Mouse (Mus musculus): ENCODE data around the gene Herc6.
A peak's percentile ranks its signal among the peaks of the same experiment; 100 is the strongest.

Herc6 gene

GRCm38 (mm10) chr6:57581595-57581994 lies 795 bp downstream of the Herc6 start:
- DNase-seq (ENCODE audit: low spot score) = no peak

GRCm38 (mm10) chr6:57582356-57582755 lies 1.6 kb downstream of the Herc6 start:
- peak; percentile 59 for DNase-seq (ENCODE audit: low spot score)

- no peak for DNase-seq (ENCODE audit: low spot score)
Observed at GRCm38 (mm10) chr6:57605546-57606307, 24.9 kb downstream of the Herc6 start.

- DNase-seq (ENCODE audit: low spot score) = no peak
Observed at GRCm38 (mm10) chr6:57607999-57608398, 27.2 kb downstream of the Herc6 start.

GRCm38 (mm10) chr6:57609631-57610030 lies 28.8 kb downstream of the Herc6 start:
- no peak for DNase-seq (ENCODE audit: low spot score)

GRCm38 (mm10) chr6:57615788-57616187 lies 35.0 kb downstream of the Herc6 start:
- DNase-seq (ENCODE audit: low spot score) = no peak

GRCm38 (mm10) chr6:57639531-57639930 lies 58.7 kb downstream of the Herc6 start:
- no peak for DNase-seq (ENCODE audit: low spot score)

GRCm38 (mm10) chr6:57641789-57642188 lies 61.0 kb downstream of the Herc6 start:
- DNase-seq (ENCODE audit: low spot score) = no peak

GRCm38 (mm10) chr6:57647256-57647655 lies 66.5 kb downstream of the Herc6 start:
- DNase-seq (ENCODE audit: low spot score) = no peak

GRCm38 (mm10) chr6:57661295-57661694 lies 80.5 kb downstream of the Herc6 start:
- DNase-seq (ENCODE audit: low spot score) = no peak

GRCm38 (mm10) chr6:57684156-57684555 lies 103.4 kb downstream of the Herc6 start:
- DNase-seq (ENCODE audit: low spot score) = no peak

GRCm38 (mm10) chr6:57691467-57692261 lies 110.9 kb downstream of the Herc6 start, which contains the start of gene Pyurf:
Pyurf (minus strand) TSS chr6:57692078.
- peak; percentile 88 for DNase-seq (ENCODE audit: low spot score)

GRCm38 (mm10) chr6:57693116-57693515 lies 112.3 kb downstream of the Herc6 start:
- DNase-seq (ENCODE audit: low spot score) = no peak

- no peak for DNase-seq (ENCODE audit: low spot score)
Observed at GRCm38 (mm10) chr6:57701686-57702085, 120.9 kb downstream of the Herc6 start.

GRCm38 (mm10) chr6:57702376-57702742 lies 121.6 kb downstream of the Herc6 start, which contains the start of gene Lancl2:
Lancl2 (plus strand) TSS chr6:57702540.
- DNase-seq (ENCODE audit: low spot score) = no peak

- peak; percentile 92 for DNase-seq (ENCODE audit: low spot score)
Observed at GRCm38 (mm10) chr6:57702743-57703499, 122.1 kb downstream of the Herc6 start.

GRCm38 (mm10) chr6:57703703-57704102 lies 122.9 kb downstream of the Herc6 start:
- DNase-seq (ENCODE audit: low spot score) = no peak

GRCm38 (mm10) chr6:57706721-57707120 lies 125.9 kb downstream of the Herc6 start:
- peak; percentile 5 for DNase-seq (ENCODE audit: low spot score)

- peak; percentile 33 for DNase-seq (ENCODE audit: low spot score)
Observed at GRCm38 (mm10) chr6:57711726-57712125, 130.9 kb downstream of the Herc6 start.

Data from T-cell, adult 2 months (primary cell).